Mouse (Mus musculus): ENCODE measurements around the gene Ntf3. TPM values are rescaled to one million over a fixed set of nuclear protein-coding genes. Genes with fewer than 3 reads are reported as not detected.
A peak's percentile ranks its signal among the peaks of the same experiment; 100 is the strongest.

Ntf3 gene
- total and polyA plus RNA-seq, 3 experiments: 0.82 to 3.2 (median 2.2) TPM

GRCm38 (mm10) chr6:126159279-126160066 lies 7.2 kb downstream of the Ntf3 start:
- peak; percentile 46 for DNase-seq

GRCm38 (mm10) chr6:126155928-126156327 lies 10.8 kb downstream of the Ntf3 start:
- no peak for DNase-seq

GRCm38 (mm10) chr6:126154372-126154982 lies 12.2 kb downstream of the Ntf3 start:
- peak; percentile 56 for DNase-seq

GRCm38 (mm10) chr6:126153154-126153553 lies 13.6 kb downstream of the Ntf3 start:
- no peak for DNase-seq

- DNase-seq: no peak
Observed at GRCm38 (mm10) chr6:126143659-126144058, 23.1 kb downstream of the Ntf3 start.

GRCm38 (mm10) chr6:126142741-126143140 lies 24.0 kb downstream of the Ntf3 start:
- DNase-seq: no peak

- no peak for DNase-seq
Observed at GRCm38 (mm10) chr6:126142021-126142554, 24.6 kb downstream of the Ntf3 start.

- peak; percentile 60 for DNase-seq
Observed at GRCm38 (mm10) chr6:126141472-126141871, 25.2 kb downstream of the Ntf3 start.

- no peak for DNase-seq
Observed at GRCm38 (mm10) chr6:126140961-126141360, 25.7 kb downstream of the Ntf3 start.

GRCm38 (mm10) chr6:126140416-126140815 lies 26.3 kb downstream of the Ntf3 start:
- DNase-seq: peak; percentile 40

- peak; percentile 32 for DNase-seq
Observed at GRCm38 (mm10) chr6:126134155-126134906, 32.4 kb downstream of the Ntf3 start.

GRCm38 (mm10) chr6:126128238-126128637 lies 38.5 kb downstream of the Ntf3 start:
- no peak for DNase-seq

- DNase-seq: no peak
Observed at GRCm38 (mm10) chr6:126118247-126118646, 48.5 kb downstream of the Ntf3 start.

- DNase-seq: peak; percentile 64
Observed at GRCm38 (mm10) chr6:126117191-126117590, 49.5 kb downstream of the Ntf3 start.

GRCm38 (mm10) chr6:126114934-126115633 lies 51.6 kb downstream of the Ntf3 start:
- no peak for DNase-seq

GRCm38 (mm10) chr6:126110892-126111835 lies 55.5 kb downstream of the Ntf3 start:
- no peak for DNase-seq

- no peak for DNase-seq
Observed at GRCm38 (mm10) chr6:126109184-126109583, 57.5 kb downstream of the Ntf3 start.

GRCm38 (mm10) chr6:126108771-126109170 lies 57.9 kb downstream of the Ntf3 start:
- DNase-seq: no peak

GRCm38 (mm10) chr6:126107398-126107797 lies 59.3 kb downstream of the Ntf3 start:
- peak; percentile 13 for DNase-seq

- no peak for DNase-seq
Observed at GRCm38 (mm10) chr6:126106798-126107173, 59.9 kb downstream of the Ntf3 start.

Measured in adrenal gland, adult 2 months (tissue).